Mouse (Mus musculus): ENCODE measurements around the gene Gm1553. TPM values are rescaled to one million over a fixed set of nuclear protein-coding genes. Genes with fewer than 3 reads are reported as not detected.

Gene Gm1553
- total RNA-seq (2014; rRNA removed) (not detected in 2 replicates), polyA plus RNA-seq (2015; fragmentation: Nextera tagmentation; extraction: Ambion mirVana) (not detected in 2 replicates)

DNA sequence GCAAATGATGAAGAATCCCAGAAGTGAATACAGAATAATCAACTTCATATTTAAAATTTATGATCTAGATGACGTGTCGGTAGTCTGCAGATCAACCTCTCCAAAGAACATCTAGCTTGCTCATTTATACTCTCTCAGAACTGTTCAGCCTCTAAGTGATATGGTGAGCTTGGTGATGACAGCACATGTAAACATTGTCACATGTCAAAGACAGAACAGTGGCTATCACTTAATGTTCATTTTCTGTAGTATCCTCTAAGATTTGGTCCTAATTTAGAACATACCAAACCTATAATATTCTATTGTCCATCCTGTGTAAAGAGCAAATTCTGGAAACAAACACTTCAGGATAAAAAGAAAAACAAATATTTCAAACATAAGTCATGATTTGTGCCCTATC lies at the start of gene Gm1553:
TSS of gene Gm1553 (minus strand) at position 101 of the 400 bp plus-strand sequence.
- no peaks in the 10 kb centered on the region for H3K9me3 ChIP-seq (ENCODE audit: low read length)
- no peak for TF ChIP-seq CTCF (IDR thresholded peaks at IDR 0.05; ENCODE audit: low read depth)
- no peak within 1 kb of the TSS for H3K4me2 ChIP-seq (ENCODE audit: low read depth)
- DNase-seq, result no peak
- H3K27ac ChIP-seq (ENCODE audit: low read depth, low read length), result no peak within 1 kb of the TSS
- H3K4me3 ChIP-seq (ENCODE audit: low read depth, low read length), result no peak within 1 kb of the TSS
- no peaks in the 10 kb centered on the region for H3K27me3 ChIP-seq (ENCODE audit: insufficient read depth, low read length)
- H3K4me1 ChIP-seq (ENCODE audit: insufficient read depth), result no peaks in the 10 kb centered on the region
- H3K9ac ChIP-seq, result no peak within 1 kb of the TSS
- no peak for ATAC-seq
- 96% methylated on average over 2 of the region's 2 CpGs for WGBS
- H3K36me3 ChIP-seq (ENCODE audit: insufficient read depth), result no peaks in the 10 kb centered on the region

Other genes starting within 250 kb of the Gm1553 start
- under 0.01 TPM in 1 of 2 replicates, not detected in the other for gene 4932415D10Rik, start 176.0 kb downstream of the Gm1553 start, total RNA-seq (2014; rRNA removed)
- not detected in 2 replicates for gene 4932415D10Rik, start 176.0 kb downstream of the Gm1553 start, polyA plus RNA-seq (2015; fragmentation: Nextera tagmentation; extraction: Ambion mirVana)
- gene Gm4924, start 138.4 kb downstream of the Gm1553 start, total RNA-seq (2014; rRNA removed), result 9.3 and 17.1 TPM in 2 replicates
- gene Gm4924, start 138.4 kb downstream of the Gm1553 start, polyA plus RNA-seq (2015; fragmentation: Nextera tagmentation; extraction: Ambion mirVana), result 9.4 and 14.1 TPM in 2 replicates
- gene 1190007I07Rik, start 130.6 kb upstream of the Gm1553 start, total RNA-seq (2014; rRNA removed), result 21.0 and 28.7 TPM in 2 replicates
- 29.4 and 29.8 TPM in 2 replicates for gene 1190007I07Rik, start 130.6 kb upstream of the Gm1553 start, polyA plus RNA-seq (2015; fragmentation: Nextera tagmentation; extraction: Ambion mirVana)
- gene Tdg, start 137.2 kb upstream of the Gm1553 start, total RNA-seq (2014; rRNA removed), result 85.0 and 99.5 TPM in 2 replicates
- 132 and 142 TPM in 2 replicates for gene Tdg, start 137.2 kb upstream of the Gm1553 start, polyA plus RNA-seq (2015; fragmentation: Nextera tagmentation; extraction: Ambion mirVana)
- gene Glt8d2, start 198.0 kb upstream of the Gm1553 start, total RNA-seq (2014; rRNA removed), result 1.9 and 3.0 TPM in 2 replicates
- gene Glt8d2, start 198.0 kb upstream of the Gm1553 start, polyA plus RNA-seq (2015; fragmentation: Nextera tagmentation; extraction: Ambion mirVana), result 1.9 and 2.4 TPM in 2 replicates
- gene Hcfc2, start 203.5 kb upstream of the Gm1553 start, total RNA-seq (2014; rRNA removed), result 31.2 and 31.5 TPM in 2 replicates
- 21.5 and 31.1 TPM in 2 replicates for gene Hcfc2, start 203.5 kb upstream of the Gm1553 start, polyA plus RNA-seq (2015; fragmentation: Nextera tagmentation; extraction: Ambion mirVana)